ENCODE assay signal across 8 mouse cellular contexts in genomic region chr2:158409595-158410021, GRCm38 (mm10). TPM values are rescaled to one million over a fixed set of nuclear protein-coding genes. Genes with fewer than 3 reads are reported as not detected.
DNase-seq lines count a peak whose midpoint lies in the region; ATAC-seq lines count a peak whose summit lies in the region.

TSS of gene Ralgapb (plus strand) at chr2:158409848.

- H3K4me1 ChIP-seq in brown adipose tissue, adult 24 weeks (ENCODE audit: control insufficient read depth, insufficient read depth, insufficient read length, low read length) = peaks cover 16% of the 10 kb centered on the region
- peaks cover 36% of the 10 kb centered on the region for H3K4me1 ChIP-seq in heart, embryonic 13.5 days
- H3K4me1 ChIP-seq in liver, embryonic 12.5 days = peaks cover 49% of the 10 kb centered on the region
- peaks cover 17% of the 10 kb centered on the region for H3K4me1 ChIP-seq in stomach, embryonic 15.5 days

- H3K4me3 ChIP-seq in brown adipose tissue, adult 24 weeks (ENCODE audit: insufficient read depth, low read depth, low read length) = peak within 1 kb of the TSS; percentile 98
- H3K4me3 ChIP-seq in heart, embryonic 13.5 days = peak within 1 kb of the TSS; percentile 97
- peak within 1 kb of the TSS; percentile 98 for H3K4me3 ChIP-seq in liver, embryonic 12.5 days
- peak within 1 kb of the TSS; percentile 93 for H3K4me3 ChIP-seq in stomach, embryonic 15.5 days (replicated peaks)

- H3K36me3 ChIP-seq in heart, embryonic 13.5 days = no peaks in the 10 kb centered on the region
- H3K36me3 ChIP-seq in liver, embryonic 12.5 days = no peaks in the 10 kb centered on the region
- H3K36me3 ChIP-seq in stomach, embryonic 15.5 days = no peaks in the 10 kb centered on the region

- under 1% methylated on average over 46 of the region's 46 CpGs for WGBS in heart, embryonic 13.5 days
- WGBS in liver, embryonic 12.5 days (ENCODE audit: insufficient replicate concordance) = under 1% methylated on average over 46 of the region's 46 CpGs
- WGBS in stomach, embryonic 15.5 days = under 1% methylated on average over 45 of the region's 46 CpGs

- H3K4me2 ChIP-seq in heart, embryonic 13.5 days = peak within 1 kb of the TSS; percentile 98
- peak within 1 kb of the TSS; percentile 80 for H3K4me2 ChIP-seq in liver, embryonic 12.5 days
- H3K4me2 ChIP-seq in stomach, embryonic 15.5 days = peak within 1 kb of the TSS; percentile 89

- peak; percentile 99 for DNase-seq in CD4-positive, CD25-positive, alpha-beta regulatory T cell, adult 2 months (ENCODE audit: low read depth, low spot score)
- peak; percentile 76 for DNase-seq in fat pad, adult 2 months (ENCODE audit: extremely low read depth, low read depth, low spot score)
- peak; percentile 99 for DNase-seq in kidney, postnatal 10 days
- DNase-seq in natural killer cell, adult 2 months (ENCODE audit: low spot score in 2 of 2) = peak; percentile 98 to 99

- H3K27me3 ChIP-seq in heart, embryonic 13.5 days (replicated peaks) = peaks cover under 1% of the 10 kb centered on the region
- H3K27me3 ChIP-seq in liver, embryonic 12.5 days (replicated peaks) = peaks cover 13% of the 10 kb centered on the region
- H3K27me3 ChIP-seq in stomach, embryonic 15.5 days (replicated peaks) = no peaks in the 10 kb centered on the region

- H3K9ac ChIP-seq in heart, embryonic 13.5 days = peak within 1 kb of the TSS; percentile 97
- peak within 1 kb of the TSS; percentile 96 for H3K9ac ChIP-seq in liver, embryonic 12.5 days
- peak within 1 kb of the TSS; percentile 90 for H3K9ac ChIP-seq in stomach, embryonic 15.5 days

- ATAC-seq in heart, embryonic 13.5 days (ENCODE audit: extremely low read depth, insufficient number of reproducible peaks, low FRiP score, low TSS enrichment) = peak; percentile 83
- peak; percentile 85 for ATAC-seq in liver, embryonic 12.5 days
- ATAC-seq in stomach, embryonic 15.5 days (ENCODE audit: insufficient read depth, low FRiP score, low read depth) = peak; percentile 91

- H3K27ac ChIP-seq in brown adipose tissue, adult 24 weeks (replicated peaks; ENCODE audit: low read depth, low read length) = peak within 1 kb of the TSS; percentile 77
- peak within 1 kb of the TSS; percentile 91 for H3K27ac ChIP-seq in heart, embryonic 13.5 days (replicated peaks)
- H3K27ac ChIP-seq in liver, embryonic 12.5 days = peak within 1 kb of the TSS; percentile 89
- peak within 1 kb of the TSS; percentile 90 for H3K27ac ChIP-seq in stomach, embryonic 15.5 days

- H3K9me3 ChIP-seq in heart, embryonic 13.5 days = no peaks in the 10 kb centered on the region
- no peaks in the 10 kb centered on the region for H3K9me3 ChIP-seq in liver, embryonic 12.5 days (replicated peaks)
- no peaks in the 10 kb centered on the region for H3K9me3 ChIP-seq in stomach, embryonic 15.5 days

RNA-seq across cellular contexts. Expression of gene Ralgapb, which starts in this region (rescaled TPM):
- polyA plus RNA-seq in brown adipose tissue, adult 24 weeks (2012; ENCODE audit: insufficient read depth, insufficient read length, missing spikeins) = 16.9 and 18.8 TPM in 2 replicates
- 10.7 and 11.2 TPM in 2 replicates for polyA plus RNA-seq in heart, embryonic 13.5 days (2015; fragmentation: Nextera tagmentation; extraction: Ambion mirVana)
- polyA plus RNA-seq in liver, embryonic 12.5 days (2016; fragmentation: Nextera tagmentation; extraction: Ambion mirVana) = 10.5 TPM in 2 replicates
- 14.8 and 17.9 TPM in 2 replicates for polyA plus RNA-seq in stomach, embryonic 15.5 days (2015; fragmentation: Nextera tagmentation; extraction: Ambion mirVana)

Comparison
In these comparisons a context has a peak if more than half of its experiments do, and no peak if none do; other contexts are left out.
1. Peak in every context shown above with its lines: DNase-seq, ATAC-seq, H3K4me3 ChIP-seq and H3K27ac ChIP-seq.